Mouse (Mus musculus) thymus, adult 2 months (tissue): Measurements from ENCODE around the gene Lonp2. TPM values are rescaled to one million over a fixed set of nuclear protein-coding genes. Genes with fewer than 3 reads are reported as not detected.

Source experiments
- DNase-seq: peaks from one replicate; pipeline ENCODE4 v3.0.0; 2021
- H3K27ac ChIP-seq: fragments of 200-500 bp; 2 replicates; pipeline ENCODE4 v1.5.1; 2012; ENCODE audit warnings: low read length, control low read depth; ENCODE audit not compliant: control insufficient read depth, insufficient read depth
- H3K27me3 ChIP-seq: fragments of 200-500 bp; 2 replicates; pipeline ENCODE4 v1.6.1; 2012; ENCODE audit warnings: mild to moderate bottlenecking, low read length, moderate library complexity, mixed read lengths; ENCODE audit not compliant: control insufficient read depth, insufficient read depth
- H3K36me3 ChIP-seq: fragments of 200-500 bp; 2 replicates; pipeline ENCODE4 v1.6.1; 2012; ENCODE audit warnings: mild to moderate bottlenecking, low read length, moderate library complexity; ENCODE audit not compliant: control insufficient read depth, insufficient read depth
- H3K4me1 ChIP-seq: fragments of 200-500 bp; replicated peaks from 2 replicates; pipeline ENCODE4 v1.6.1; 2012; ENCODE audit warnings: low read length; ENCODE audit not compliant: control insufficient read depth, insufficient read depth
- H3K4me3 ChIP-seq: fragments of 200-500 bp; 2 replicates; pipeline ENCODE4 v1.5.1; 2012; ENCODE audit warnings: mild to moderate bottlenecking, low read length, control low read depth, moderate library complexity; ENCODE audit not compliant: control insufficient read depth, insufficient read depth
- CTCF ChIP-seq: fragments of 200-500 bp; IDR thresholded peaks from 2 replicates; pipeline ENCODE4 v1.5.1; 2012; ENCODE audit warnings: mild to moderate bottlenecking, control low read depth, low read length, moderate library complexity, borderline replicate concordance; ENCODE audit not compliant: control insufficient read depth, poor library complexity, insufficient read depth; ENCODE audit errors: extremely low read depth
- POLR2A ChIP-seq: fragments of 200-500 bp; IDR thresholded peaks from 2 replicates; pipeline ENCODE4 v1.6.1; 2012; ENCODE audit warnings: mild to moderate bottlenecking, low read length, control low read depth, moderate library complexity; ENCODE audit not compliant: control insufficient read depth, poor library complexity, insufficient read depth; ENCODE audit errors: extremely low read depth
- WGBS: fragments of 180-500 bp; shearing (Covaris S2); methylation state at CpG from one replicate; pipeline ENCODE4 v1.1.7; 2018; 5-methylcytosine and 5-hydroxymethylcytosine counted together
- polyA plus RNA-seq: library from polyadenylated mRNA; depleted of rRNA; stranded (reverse); fragments of >200 nt; gene quantifications from 2 replicates; pipeline ENCODE4 v1.2.3, GENCODE M21; 2012

The Lonp2 gene
- polyA plus RNA-seq, 1 experiment = 63.3 TPM

DNA sequence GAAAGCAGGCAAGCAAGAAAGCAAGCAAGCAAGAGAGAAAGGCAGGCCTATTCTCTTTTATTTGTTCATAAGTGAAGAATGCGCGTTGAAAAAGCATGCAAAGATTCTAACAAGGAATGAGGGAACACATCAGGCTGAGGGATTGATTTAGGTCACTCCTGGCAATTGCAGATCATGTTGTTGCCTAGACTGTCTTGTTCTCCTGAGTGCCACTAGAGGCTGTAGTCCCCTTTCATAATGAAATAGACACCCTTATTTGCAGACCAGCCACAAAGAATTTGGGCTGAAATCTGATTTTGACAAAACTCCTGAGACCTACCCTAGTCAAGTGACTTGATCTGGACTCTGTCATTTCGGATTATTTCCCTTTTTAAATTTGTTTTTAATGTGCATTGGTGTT lies 18.8 kb downstream of the Lonp2 start:
- no peak overlapping the region for H3K27ac ChIP-seq
- TF ChIP-seq CTCF = no peak
- no peak for TF ChIP-seq POLR2A
- no peak for DNase-seq
- 97% methylated on average over 3 of the region's 3 CpGs for WGBS
- peaks cover 47% of the 10 kb centered on the region for H3K36me3 ChIP-seq
- no peaks in the 10 kb centered on the region for H3K4me1 ChIP-seq
- H3K27me3 ChIP-seq = no peaks in the 10 kb centered on the region
- H3K4me3 ChIP-seq = no peak overlapping the region

DNA sequence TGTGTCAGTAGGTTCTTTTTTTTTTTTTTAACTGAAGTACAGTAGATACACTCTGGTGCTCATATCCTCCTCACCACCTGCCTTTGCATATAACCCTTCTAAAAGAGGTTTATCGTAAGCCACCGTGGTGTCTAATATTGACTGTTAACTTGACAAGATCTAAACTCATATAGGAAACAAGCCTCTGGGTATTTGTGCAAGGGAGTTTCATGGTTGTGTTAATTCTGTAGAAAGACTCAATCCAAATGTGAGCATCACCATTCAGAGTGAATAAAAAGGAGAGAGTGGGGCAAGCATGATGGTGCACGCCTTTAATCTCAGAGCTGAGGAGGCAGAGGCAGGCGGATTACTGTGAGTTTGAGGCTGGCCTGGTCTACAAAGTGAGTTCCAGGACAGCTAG lies 20.8 kb downstream of the Lonp2 start:
- Histone ChIP-seq H3K27ac (no peak overlapping the region), H3K4me3 (no peak overlapping the region), H3K27me3 (no peaks in the 10 kb centered on the region), H3K36me3 (peaks cover 29% of the 10 kb centered on the region), H3K4me1 (no peaks in the 10 kb centered on the region)
- no peak for DNase-seq
- TF ChIP-seq CTCF (no peak), POLR2A (no peak)
- 96% methylated on average over 4 of the region's 4 CpGs for WGBS

DNA sequence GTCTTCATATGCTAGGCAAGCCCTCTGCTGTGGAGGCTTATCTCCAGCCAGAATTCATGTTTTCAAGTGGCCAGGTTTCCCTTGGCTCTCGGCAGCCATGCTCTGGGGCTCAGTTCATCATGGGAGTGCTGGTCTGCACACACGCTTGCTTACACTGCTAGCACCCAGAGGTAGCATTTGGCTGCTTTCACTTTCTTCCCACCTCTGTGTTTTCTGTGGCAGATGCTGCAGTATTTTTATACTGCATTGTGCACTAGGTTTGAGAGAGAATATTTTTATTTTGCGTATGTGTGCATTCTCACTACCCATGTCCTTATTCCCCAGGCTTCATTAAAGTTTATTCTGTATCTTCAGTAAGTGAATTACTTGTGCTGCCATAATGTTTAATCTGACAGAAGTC lies 23.9 kb downstream of the Lonp2 start:
- H3K27me3 ChIP-seq = no peaks in the 10 kb centered on the region
- H3K4me3 ChIP-seq = no peak overlapping the region
- no peak for DNase-seq
- H3K4me1 ChIP-seq = no peaks in the 10 kb centered on the region
- no peak for TF ChIP-seq CTCF
- TF ChIP-seq POLR2A = no peak
- H3K27ac ChIP-seq = no peak overlapping the region
- H3K36me3 ChIP-seq = peaks cover 22% of the 10 kb centered on the region
- WGBS = 96% methylated on average over 3 of the region's 3 CpGs

DNA sequence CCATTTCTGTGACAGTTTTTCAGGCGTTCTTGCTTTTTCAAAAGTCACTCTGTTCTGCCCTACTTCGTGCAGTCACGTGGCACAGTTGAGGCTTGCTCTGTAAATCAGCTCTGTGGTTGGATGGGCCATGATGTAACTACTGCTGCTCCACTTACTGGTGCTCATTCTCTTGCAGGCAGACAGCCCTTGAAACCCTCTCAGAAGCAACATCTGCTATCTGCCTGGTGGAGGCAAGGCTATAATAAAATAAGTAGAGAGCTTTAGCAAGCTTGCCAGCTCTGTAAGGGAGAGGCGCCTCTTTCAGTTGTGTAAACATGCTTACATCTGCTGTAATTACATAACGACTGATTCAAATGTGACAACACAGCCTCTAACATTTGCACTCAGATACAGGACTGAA lies 27.6 kb downstream of the Lonp2 start:
- Histone ChIP-seq H3K4me3 (no peak overlapping the region), H3K36me3 (peaks cover 26% of the 10 kb centered on the region), H3K27ac (no peak overlapping the region), H3K4me1 (no peaks in the 10 kb centered on the region), H3K27me3 (no peaks in the 10 kb centered on the region)
- TF ChIP-seq POLR2A = no peak
- TF ChIP-seq CTCF = no peak
- no peak for DNase-seq
- WGBS = 92% methylated on average over 5 of the region's 5 CpGs

DNA sequence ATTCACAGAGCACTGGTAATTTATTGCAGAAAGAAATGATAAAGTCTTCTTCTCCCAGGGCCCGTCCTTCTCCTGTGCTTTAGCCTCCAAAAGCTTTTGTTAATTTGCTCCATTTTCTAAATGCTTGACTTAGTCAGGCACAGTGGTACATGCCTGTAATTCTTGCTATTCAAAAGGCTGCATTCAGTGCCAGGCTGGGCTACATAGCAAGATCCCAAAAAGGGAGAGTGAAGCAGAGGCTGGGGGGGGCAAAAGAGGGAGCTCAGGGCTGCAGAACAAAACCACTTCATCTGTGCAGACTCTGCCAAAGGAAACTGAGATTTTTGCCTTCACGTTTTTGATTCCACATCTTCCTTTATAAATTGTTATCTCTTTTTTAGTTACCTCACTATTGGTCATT lies 28.7 kb downstream of the Lonp2 start:
- H3K36me3 ChIP-seq = peaks cover 26% of the 10 kb centered on the region

DNA sequence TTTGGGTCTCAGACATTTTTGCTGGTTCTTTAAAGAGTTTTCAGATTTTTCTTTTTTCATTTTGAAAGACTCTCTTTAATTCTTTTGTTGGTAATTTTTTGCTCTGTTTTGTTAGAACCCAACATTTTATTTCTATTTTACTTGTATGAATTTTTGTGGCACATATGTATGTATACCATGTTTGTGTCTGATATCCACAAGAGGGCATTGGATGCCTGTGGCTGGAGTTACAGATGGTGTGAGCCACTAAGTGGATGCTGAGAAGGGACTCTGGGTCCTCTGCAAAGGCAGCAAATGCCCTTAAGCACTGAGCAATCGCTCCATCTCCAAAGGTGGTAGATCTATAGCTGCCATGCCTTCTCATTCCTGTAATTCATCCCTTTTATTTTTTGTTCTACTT lies 30.7 kb downstream of the Lonp2 start:
- 100% methylated on average over 1 of the region's 1 CpGs for WGBS
- TF ChIP-seq POLR2A = no peak
- DNase-seq = peak; percentile 13

More for the DNA sequence above, 28.7 kb downstream of the Lonp2 start:
- 86% methylated on average over 2 of the region's 2 CpGs for WGBS
- no peaks in the 10 kb centered on the region for H3K4me1 ChIP-seq
- H3K27ac ChIP-seq = no peak overlapping the region
- no peaks in the 10 kb centered on the region for H3K27me3 ChIP-seq
- no peak for DNase-seq
- no peak overlapping the region for H3K4me3 ChIP-seq
- no peak for TF ChIP-seq CTCF
- no peak for TF ChIP-seq POLR2A

DNA sequence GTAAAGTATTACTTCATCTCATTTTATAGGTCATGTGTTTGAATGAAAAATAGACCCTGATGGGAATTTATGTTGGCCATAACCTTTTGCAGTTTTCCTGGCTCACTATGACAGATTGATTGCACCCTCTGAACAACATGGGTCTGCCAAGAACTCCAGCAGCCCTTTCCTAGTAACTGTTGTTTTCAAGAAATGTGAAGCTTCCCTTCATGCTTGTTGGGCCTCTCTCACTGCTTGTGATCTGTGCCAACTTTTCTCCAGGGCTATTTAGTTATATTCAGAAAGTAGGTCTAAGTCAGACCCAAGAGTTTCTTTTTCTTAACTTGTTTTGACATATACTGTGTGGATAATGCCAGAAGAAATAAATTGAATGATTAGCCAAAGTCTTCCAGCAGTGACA lies 44.9 kb downstream of the Lonp2 start:
- H3K4me1 ChIP-seq = no peaks in the 10 kb centered on the region
- peaks cover 52% of the 10 kb centered on the region for H3K36me3 ChIP-seq
- no peaks in the 10 kb centered on the region for H3K27me3 ChIP-seq
- no peak overlapping the region for H3K27ac ChIP-seq
- H3K4me3 ChIP-seq = no peak overlapping the region
- TF ChIP-seq POLR2A = no peak
- no peak for TF ChIP-seq CTCF
- no peak for DNase-seq

More for the DNA sequence above, 30.7 kb downstream of the Lonp2 start:
- H3K36me3 ChIP-seq = peaks cover 28% of the 10 kb centered on the region
- H3K27ac ChIP-seq = no peak overlapping the region
- no peak overlapping the region for H3K4me3 ChIP-seq
- no peaks in the 10 kb centered on the region for H3K4me1 ChIP-seq
- H3K27me3 ChIP-seq = no peaks in the 10 kb centered on the region
